Mouse (Mus musculus) stomach, postnatal 0 days (tissue): ENCODE results near the gene Astl. TPM values are rescaled to one million over a fixed set of nuclear protein-coding genes. Genes with fewer than 3 reads are reported as not detected.

Experiments
- ATAC-seq: fragments of 200-750 bp; cut with Nextera tagmentation; 2 replicates; pipeline ENCODE4 v1.8.0; 2017; ENCODE audit not compliant: low FRiP score, low TSS enrichment
- DNase-seq: peaks from one replicate; pipeline ENCODE4 v3.0.0-alpha.2; 2016; ENCODE audit warnings: low spot score
- H3K27ac ChIP-seq: fragments of 300-500 bp; sonication (generic); replicated peaks from 2 replicates; pipeline ENCODE4 v1.5.1; 2014; ENCODE audit warnings: mild to moderate bottlenecking, control low read depth
- H3K27me3 ChIP-seq: fragments of 300-500 bp; sonication (generic); 2 replicates; pipeline ENCODE4 v1.6.1; 2014; ENCODE audit warnings: low read length; ENCODE audit not compliant: control insufficient read depth, insufficient read depth
- H3K36me3 ChIP-seq: fragments of 300-500 bp; sonication (generic); 2 replicates; pipeline ENCODE4 v1.6.1; 2014; ENCODE audit warnings: low read length, mixed read lengths; ENCODE audit not compliant: control insufficient read depth, insufficient read depth
- H3K4me1 ChIP-seq: fragments of 300-500 bp; sonication (generic); replicated peaks from 2 replicates; pipeline ENCODE4 v1.6.1; 2014; ENCODE audit warnings: antibody characterized with exemption; ENCODE audit not compliant: control insufficient read depth, insufficient read depth
- H3K4me2 ChIP-seq: fragments of 300-500 bp; sonication (generic); replicated peaks from 2 replicates; pipeline ENCODE4 v1.6.1; 2014; ENCODE audit warnings: low read depth, mild to moderate bottlenecking, control low read depth, moderate library complexity
- H3K4me3 ChIP-seq: fragments of 300-500 bp; sonication (generic); 2 replicates; pipeline ENCODE4 v1.5.1; 2014; ENCODE audit warnings: low read depth, low read length, control low read depth
- H3K9ac ChIP-seq: fragments of 300-500 bp; sonication (generic); 2 replicates; pipeline ENCODE4 v1.6.1; 2014; ENCODE audit warnings: mild to moderate bottlenecking, low read length, control low read depth, mixed read lengths
- H3K9me3 ChIP-seq: fragments of 300-500 bp; sonication (generic); 2 replicates; pipeline ENCODE4 v1.6.1; 2016; ENCODE audit warnings: low read length; ENCODE audit not compliant: control insufficient read depth
- CTCF ChIP-seq: IDR thresholded peaks from 2 replicates; pipeline ENCODE4 v1.5.1; 2016; ENCODE audit warnings: antibody characterized with exemption, low read depth, mild to moderate bottlenecking, moderate library complexity
- EP300 ChIP-seq: optimal IDR thresholded peaks from 2 replicates; pipeline ENCODE3; 2016; ENCODE audit warnings: antibody characterized with exemption
- WGBS: fragments of 180-500 bp; shearing (Covaris S2); extraction: QIAGEN DNeasy Blood & Tissue Kit; methylation state at CpG from one replicate; pipeline ENCODE4 v1.1.7; 2014; 5-methylcytosine and 5-hydroxymethylcytosine counted together
- polyA plus RNA-seq: library from polyadenylated mRNA; unstranded; fragments of >200 nt; fragmentation: Nextera tagmentation; extraction: Ambion mirVana; gene quantifications from 2 replicates; pipeline ENCODE4 v1.2.1, GENCODE M21; 2015

The Astl gene
- polyA plus RNA-seq, 1 experiment from 2014 or later: not detected

DNA sequence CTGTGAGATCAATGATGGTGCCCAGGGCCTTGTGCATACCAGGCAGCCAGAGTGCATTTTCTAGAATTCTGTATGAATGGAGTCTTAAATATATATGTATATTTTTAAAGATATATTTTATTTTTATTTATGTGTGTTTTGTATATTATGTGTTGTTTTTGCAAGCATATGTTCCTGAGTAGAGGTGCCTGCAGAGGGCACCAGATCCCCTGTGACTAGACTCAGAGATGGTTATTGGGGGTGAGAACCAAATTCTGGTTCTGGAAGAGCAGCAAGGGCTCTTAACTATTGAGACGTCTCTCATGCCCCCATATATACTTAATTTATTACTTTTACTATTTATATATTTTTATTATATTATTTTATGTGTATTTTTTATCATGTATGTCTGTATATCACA lies 27.2 kb upstream of the Astl start:
- H3K4me2 ChIP-seq: no peak overlapping the region
- DNase-seq (no peak), ATAC-seq (no peak)
- no peak overlapping the region for H3K27ac ChIP-seq
- no peak for TF ChIP-seq CTCF
- no peak for TF ChIP-seq EP300
- H3K9ac ChIP-seq: no peak overlapping the region
- H3K36me3 ChIP-seq: no peaks in the 10 kb centered on the region
- 84% methylated on average over 1 of the region's 1 CpGs for WGBS
- no peaks in the 10 kb centered on the region for H3K4me1 ChIP-seq
- no peak overlapping the region for H3K4me3 ChIP-seq
- no peaks in the 10 kb centered on the region for H3K9me3 ChIP-seq
- H3K27me3 ChIP-seq: no peaks in the 10 kb centered on the region

DNA sequence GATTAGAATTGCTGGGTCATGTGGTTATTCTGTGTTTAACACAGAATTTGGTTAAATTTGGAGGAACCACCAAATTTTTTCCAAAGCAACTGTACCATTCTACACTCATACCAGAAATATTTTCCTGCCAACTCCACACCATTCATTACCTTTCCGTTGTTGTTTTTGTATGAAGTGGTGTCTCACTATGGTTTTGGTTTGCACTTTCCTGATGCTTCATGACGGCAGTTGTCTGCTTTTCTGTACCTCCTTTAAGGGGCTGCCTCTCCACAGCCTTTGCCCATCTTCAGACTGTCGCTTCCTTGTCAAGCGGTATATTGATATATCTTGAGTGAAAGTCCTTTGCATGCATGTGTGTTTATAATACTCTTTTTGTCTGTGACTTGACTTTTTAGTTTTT lies 25.6 kb upstream of the Astl start:
- DNase-seq: no peak
- ATAC-seq: no peak
- Histone ChIP-seq H3K27me3 (no peaks in the 10 kb centered on the region), H3K4me1 (no peaks in the 10 kb centered on the region), H3K27ac (no peak overlapping the region), H3K9ac (no peak overlapping the region), H3K9me3 (no peaks in the 10 kb centered on the region), H3K4me3 (no peak overlapping the region), H3K4me2 (no peak overlapping the region), H3K36me3 (no peaks in the 10 kb centered on the region)
- TF ChIP-seq EP300: no peak
- TF ChIP-seq CTCF: no peak
- 95% methylated on average over 4 of the region's 4 CpGs for WGBS

DNA sequence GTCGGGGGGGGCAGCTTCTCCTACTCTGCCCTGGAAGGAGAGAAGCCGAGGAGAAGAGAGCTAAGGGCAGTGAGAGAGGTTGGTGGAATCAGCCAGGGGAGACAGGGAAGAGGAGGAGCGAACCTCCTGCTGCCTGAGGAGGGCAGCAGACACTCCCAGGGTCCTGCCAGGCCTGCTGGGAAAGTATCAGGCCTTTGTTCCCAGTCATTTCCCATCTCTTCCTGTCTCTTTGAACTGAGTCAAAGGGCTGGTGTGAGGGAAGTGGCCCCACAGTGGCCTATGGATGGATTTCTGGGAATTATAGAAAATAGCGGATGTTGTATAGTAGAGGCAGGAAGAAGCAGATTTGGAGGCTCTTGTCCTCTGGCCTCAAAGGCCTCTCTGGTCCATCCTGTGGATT lies 24.6 kb upstream of the Astl start:
- no peak overlapping the region for H3K27ac ChIP-seq
- H3K9ac ChIP-seq: no peak overlapping the region
- no peaks in the 10 kb centered on the region for H3K9me3 ChIP-seq
- DNase-seq (no peak), ATAC-seq (0 out of 2 replicates have a peak, but pooled peaks have one; percentile 12)
- H3K27me3 ChIP-seq: no peaks in the 10 kb centered on the region
- no peaks in the 10 kb centered on the region for H3K36me3 ChIP-seq
- no peaks in the 10 kb centered on the region for H3K4me1 ChIP-seq
- no peak overlapping the region for H3K4me2 ChIP-seq
- TF ChIP-seq EP300: no peak
- TF ChIP-seq CTCF: peak; percentile 42; the same call in 1 of the 2 replicates
- H3K4me3 ChIP-seq: no peak overlapping the region
- WGBS: 58% methylated on average over 4 of the region's 4 CpGs

DNA sequence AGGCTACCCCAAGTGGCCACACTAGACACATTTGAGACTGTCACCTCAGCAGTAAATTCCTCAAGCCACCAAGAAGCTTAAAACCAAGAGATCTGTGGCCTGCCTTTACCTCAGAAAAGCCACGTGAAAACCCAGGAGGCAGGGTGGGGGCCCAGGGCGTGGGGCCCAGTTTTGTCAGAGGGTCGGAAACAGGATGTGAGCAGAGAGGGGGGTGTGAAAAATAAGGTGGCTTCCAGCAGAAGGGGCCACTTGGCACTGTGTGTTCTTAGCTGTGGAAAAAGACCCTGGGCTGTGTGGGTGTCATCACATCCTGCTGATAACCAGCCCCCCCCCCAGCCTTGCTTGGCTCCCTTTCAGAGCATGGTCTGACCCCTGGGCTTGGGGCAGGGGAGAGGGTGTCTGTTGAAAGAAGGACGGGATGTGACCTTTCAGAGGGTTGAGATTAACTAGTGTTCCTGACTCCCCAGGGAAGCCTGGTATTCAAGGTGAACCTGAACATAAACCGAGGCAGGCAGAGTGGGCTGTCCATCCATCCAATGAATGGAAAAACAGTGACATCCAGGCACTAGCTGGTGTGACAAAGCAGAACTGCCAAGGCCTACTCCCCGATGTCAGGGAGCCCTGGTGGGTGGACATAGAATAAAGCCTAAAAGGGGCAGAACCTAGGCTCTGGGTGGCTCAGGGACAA lies 23.8 kb upstream of the Astl start:
- no peaks in the 10 kb centered on the region for H3K9me3 ChIP-seq
- DNase-seq: no peak
- H3K4me2 ChIP-seq: no peak overlapping the region
- no peak overlapping the region for H3K27ac ChIP-seq
- no peaks in the 10 kb centered on the region for H3K36me3 ChIP-seq
- H3K27me3 ChIP-seq: no peaks in the 10 kb centered on the region
- no peak overlapping the region for H3K4me3 ChIP-seq
- no peaks in the 10 kb centered on the region for H3K4me1 ChIP-seq
- H3K9ac ChIP-seq: no peak overlapping the region
- TF ChIP-seq EP300 (no peak), CTCF (no peak)
- no peak for ATAC-seq
- WGBS: 77% methylated on average over 6 of the region's 6 CpGs

DNA sequence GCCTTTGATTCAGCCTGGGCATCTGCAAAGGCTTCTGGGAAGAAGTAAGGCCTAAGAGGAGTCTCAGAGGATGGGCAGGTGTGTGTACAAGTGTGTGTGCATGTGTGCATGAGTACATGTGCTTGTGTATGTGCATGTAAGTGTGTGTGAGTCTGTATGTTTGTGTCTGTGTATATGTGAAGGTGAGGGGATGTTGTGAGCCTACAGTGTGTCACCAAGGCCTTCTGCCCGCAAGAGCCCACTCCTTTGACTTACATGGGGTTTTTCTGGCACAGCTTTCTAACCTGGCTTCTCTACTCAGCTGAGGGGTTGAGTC lies 23.3 kb upstream of the Astl start:
- H3K4me3 ChIP-seq: no peak overlapping the region
- no peak overlapping the region for H3K9ac ChIP-seq
- DNase-seq (no peak), ATAC-seq (no peak)
- H3K27me3 ChIP-seq: no peaks in the 10 kb centered on the region
- WGBS: 100% methylated on average over 1 of the region's 1 CpGs
- no peaks in the 10 kb centered on the region for H3K4me1 ChIP-seq
- no peaks in the 10 kb centered on the region for H3K9me3 ChIP-seq
- H3K27ac ChIP-seq: no peak overlapping the region
- H3K36me3 ChIP-seq: no peaks in the 10 kb centered on the region
- H3K4me2 ChIP-seq: no peak overlapping the region
- no peak for TF ChIP-seq CTCF
- TF ChIP-seq EP300: no peak

DNA sequence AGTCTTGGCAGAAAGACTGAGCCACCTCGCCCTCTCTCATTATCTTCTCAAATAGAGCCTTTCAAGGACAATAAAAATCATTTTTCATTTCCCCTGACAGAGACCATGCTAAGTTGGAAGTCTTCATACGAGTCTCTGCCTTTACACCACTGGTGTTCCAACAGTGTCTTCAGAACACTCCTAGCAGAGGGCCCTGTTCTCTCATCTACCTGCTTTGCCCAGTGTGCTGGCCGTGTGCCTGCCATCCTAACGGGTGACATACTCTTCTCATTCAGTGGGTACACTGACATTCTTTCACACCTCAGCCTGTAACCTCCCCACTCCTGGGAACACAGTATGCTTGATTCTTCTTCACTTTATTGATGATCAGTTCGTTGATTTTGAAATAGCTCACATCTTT lies 22.0 kb upstream of the Astl start:
- Histone ChIP-seq H3K9me3 (no peaks in the 10 kb centered on the region), H3K4me2 (no peak overlapping the region), H3K4me3 (no peak overlapping the region), H3K27ac (no peak overlapping the region), H3K36me3 (no peaks in the 10 kb centered on the region), H3K9ac (no peak overlapping the region), H3K4me1 (no peaks in the 10 kb centered on the region), H3K27me3 (no peaks in the 10 kb centered on the region)
- ATAC-seq: no peak
- WGBS: 68% methylated on average over 5 of the region's 5 CpGs
- TF ChIP-seq EP300 (no peak), CTCF (no peak)
- no peak for DNase-seq
